Mouse (Mus musculus): ENCODE measurements around the gene Nxph1. TPM values are rescaled to one million over a fixed set of nuclear protein-coding genes. Genes with fewer than 3 reads are reported as not detected.

Nxph1 gene
- polyA plus RNA-seq (2012): 0.02 and 0.08 TPM in 2 replicates

GRCm38 (mm10) chr6:8948131-8948470, at the start of gene Nxph1:
Nxph1 (plus strand) TSS chr6:8948431.

Other genes with a start within 250 kb of the Nxph1 start
- 27.1 and 45.1 TPM in 2 replicates for gene Ica1, start 169.9 kb upstream of the Nxph1 start, polyA plus RNA-seq (2012)

Data from megakaryocyte-erythroid progenitor cell, adult 5 weeks (primary cell).